Mouse (Mus musculus) thymus, adult 2 months (tissue): Measurements from ENCODE around the gene Gabrr2.

Experiments
- CTCF ChIP-seq: fragments of 200-500 bp; IDR thresholded peaks from 2 replicates; pipeline ENCODE4 v1.5.1; 2012; ENCODE audit warnings: mild to moderate bottlenecking, control low read depth, low read length, moderate library complexity, borderline replicate concordance; ENCODE audit not compliant: control insufficient read depth, poor library complexity, insufficient read depth; ENCODE audit errors: extremely low read depth
- POLR2A ChIP-seq: fragments of 200-500 bp; IDR thresholded peaks from 2 replicates; pipeline ENCODE4 v1.6.1; 2012; ENCODE audit warnings: mild to moderate bottlenecking, low read length, control low read depth, moderate library complexity; ENCODE audit not compliant: control insufficient read depth, poor library complexity, insufficient read depth; ENCODE audit errors: extremely low read depth

DNA sequence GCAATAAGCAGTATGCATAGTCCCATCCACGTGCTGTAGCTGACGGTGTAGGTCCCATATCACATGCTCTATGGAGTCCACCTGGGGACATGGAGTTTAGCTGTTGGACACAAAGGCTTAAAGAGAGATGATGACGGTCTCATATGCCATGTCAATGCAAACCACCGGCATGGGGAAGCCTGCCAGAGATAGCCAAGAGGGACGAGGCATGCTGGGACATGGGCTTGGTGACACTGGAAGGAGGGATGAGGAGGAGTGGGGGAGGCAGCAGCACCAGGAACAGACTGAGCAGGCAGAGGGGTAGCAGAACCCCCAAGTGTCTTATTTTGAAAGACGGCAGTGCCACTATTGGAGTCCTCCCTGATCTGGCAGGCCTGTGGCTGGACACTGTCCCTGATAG is 5.0 kb downstream of the Gabrr2 start:
- TF ChIP-seq POLR2A (no peak), CTCF (no peak)
